Mouse (Mus musculus): ENCODE measurements at regions not wholly inside any gene's neighbourhood (a gene's known extent, or its start where the extent isn't known, plus 50 kb on each side); places are given as distances from the start of the nearest gene placed in this dataset.

GRCm38 (mm10) chr1:13938344-13938743 lies 2154.8 kb downstream of the 4930444P10Rik start:
- DNase-seq = no peak

GRCm38 (mm10) chr1:13935938-13936491 lies 2157.1 kb downstream of the 4930444P10Rik start:
- no peak for DNase-seq

- no peak for DNase-seq
These were observed 2164.4 kb downstream of the 4930444P10Rik start for GRCm38 (mm10) chr1:13928679-13929078.

- no peak for DNase-seq
These were observed 2165.2 kb downstream of the 4930444P10Rik start for GRCm38 (mm10) chr1:13927964-13928363.

GRCm38 (mm10) chr1:13925994-13926393 lies 2167.1 kb downstream of the 4930444P10Rik start:
- no peak for DNase-seq

- no peak for DNase-seq
These were observed 2177.9 kb downstream of the 4930444P10Rik start for GRCm38 (mm10) chr1:13915216-13915615.

- no peak for DNase-seq
These were observed 2214.0 kb downstream of the 4930444P10Rik start for GRCm38 (mm10) chr1:13879126-13879525.

- no peak for DNase-seq
These were observed 2219.2 kb downstream of the 4930444P10Rik start for GRCm38 (mm10) chr1:13873925-13874324.

GRCm38 (mm10) chr1:13872536-13872935 lies 2220.6 kb downstream of the 4930444P10Rik start:
- DNase-seq = no peak

GRCm38 (mm10) chr1:13870631-13871286 lies 2222.4 kb downstream of the 4930444P10Rik start:
- DNase-seq = no peak

- DNase-seq = no peak
These were observed 2227.4 kb downstream of the 4930444P10Rik start for GRCm38 (mm10) chr1:13865713-13866112.

GRCm38 (mm10) chr1:13863712-13864111 lies 2229.4 kb downstream of the 4930444P10Rik start:
- no peak for DNase-seq

- no peak for DNase-seq
These were observed 2232.0 kb downstream of the 4930444P10Rik start for GRCm38 (mm10) chr1:13861070-13861511.

GRCm38 (mm10) chr1:13860469-13860868 lies 2232.7 kb downstream of the 4930444P10Rik start:
- DNase-seq = no peak

GRCm38 (mm10) chr1:13859723-13860122 lies 2233.4 kb downstream of the 4930444P10Rik start:
- DNase-seq = no peak

GRCm38 (mm10) chr1:13858371-13859018 lies 2234.6 kb downstream of the 4930444P10Rik start:
- DNase-seq = no peak

GRCm38 (mm10) chr1:13856998-13857397 lies 2236.1 kb downstream of the 4930444P10Rik start:
- no peak for DNase-seq

GRCm38 (mm10) chr1:13851144-13851543 lies 2242.0 kb downstream of the 4930444P10Rik start:
- no peak for DNase-seq

- DNase-seq = no peak
These were observed 2244.1 kb downstream of the 4930444P10Rik start for GRCm38 (mm10) chr1:13849071-13849470.

- DNase-seq = no peak
These were observed 2246.7 kb downstream of the 4930444P10Rik start for GRCm38 (mm10) chr1:13846336-13846865.

- no peak for DNase-seq
These were observed 2252.9 kb downstream of the 4930444P10Rik start for GRCm38 (mm10) chr1:13840309-13840622.

GRCm38 (mm10) chr1:13839619-13840308 lies 2253.4 kb downstream of the 4930444P10Rik start:
- no peak for DNase-seq
